Mouse (Mus musculus) left cerebral cortex, postnatal 36 days (tissue): ENCODE measurements around the gene Dclk1. TPM values are rescaled to one million over a fixed set of nuclear protein-coding genes. Genes with fewer than 3 reads are reported as not detected.

Source experiments
- DNase-seq, 2 experiments: peaks; one replicate each; pipeline ENCODE4 v3.0.0; 2021 to 2022; ENCODE audit warnings: low spot score in 2 of 2, mixed read lengths in 1 of 2
- intact Hi-C: fragments of 180-260 bp; cut with DNase I; formaldehyde crosslinking; loops from one replicate; pipeline ENCODE4 v1.15.1; 2025
- total RNA-seq, 2 experiments: library from RNA; stranded (reverse); gene quantifications; 2 replicates each; pipeline ENCODE4 v1.2.3; 2021

Gene Dclk1
- total RNA-seq, 2 experiments from 2014 or later = 877 to 948 TPM

DNA sequence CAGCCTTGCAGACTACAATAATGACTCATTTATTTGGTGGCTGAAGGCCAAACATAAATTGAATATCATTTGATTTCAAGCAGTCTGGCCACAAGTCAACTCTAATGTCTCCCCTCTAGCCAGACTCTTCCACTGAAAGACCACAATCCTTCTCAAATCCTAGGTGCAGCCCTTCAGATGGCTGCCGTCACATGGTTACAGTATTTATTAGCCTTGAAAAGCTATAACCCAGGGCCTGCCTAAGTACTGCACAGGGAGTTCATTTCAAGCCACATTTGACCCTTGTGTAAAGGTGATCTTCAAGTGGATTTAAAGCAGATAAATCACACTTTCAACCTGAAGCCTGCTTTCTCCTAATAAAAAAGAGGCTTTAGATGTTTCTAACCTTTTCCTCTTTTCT is 192.1 kb downstream of the Dclk1 start:
- no peak for DNase-seq
- intact Hi-C loops = no loop called here

DNA sequence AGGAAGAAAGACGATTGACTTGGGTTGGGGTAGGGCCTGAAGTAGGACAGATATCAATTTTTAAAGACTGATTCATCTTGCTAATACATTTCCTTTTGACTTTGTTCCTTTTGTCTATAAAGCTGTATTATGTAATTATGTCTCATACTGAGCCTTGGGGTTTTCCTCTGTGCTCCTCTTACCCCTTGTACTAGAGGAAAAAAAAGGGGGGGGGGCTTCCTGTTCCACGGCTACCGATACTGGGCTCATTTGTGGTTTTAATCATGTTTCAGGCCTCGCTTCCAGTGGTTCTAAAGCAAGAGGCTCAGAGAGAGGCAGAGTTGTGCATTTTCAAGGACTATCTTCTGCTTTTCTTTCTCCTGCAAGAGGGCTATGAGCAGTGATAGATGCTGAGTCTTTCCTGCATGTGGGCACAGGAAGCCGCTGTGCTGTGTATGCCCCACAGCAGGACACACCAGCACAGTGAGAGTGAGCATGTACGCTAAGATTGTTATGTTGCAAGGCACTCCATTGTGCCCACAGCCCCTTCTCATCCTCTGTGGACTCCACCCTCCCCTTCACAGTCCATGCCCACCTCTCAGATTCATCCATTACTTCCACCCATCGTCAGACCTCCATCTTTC is 196.8 kb downstream of the Dclk1 start:
- intact Hi-C loops = no loop called here
- no peak for DNase-seq

DNA sequence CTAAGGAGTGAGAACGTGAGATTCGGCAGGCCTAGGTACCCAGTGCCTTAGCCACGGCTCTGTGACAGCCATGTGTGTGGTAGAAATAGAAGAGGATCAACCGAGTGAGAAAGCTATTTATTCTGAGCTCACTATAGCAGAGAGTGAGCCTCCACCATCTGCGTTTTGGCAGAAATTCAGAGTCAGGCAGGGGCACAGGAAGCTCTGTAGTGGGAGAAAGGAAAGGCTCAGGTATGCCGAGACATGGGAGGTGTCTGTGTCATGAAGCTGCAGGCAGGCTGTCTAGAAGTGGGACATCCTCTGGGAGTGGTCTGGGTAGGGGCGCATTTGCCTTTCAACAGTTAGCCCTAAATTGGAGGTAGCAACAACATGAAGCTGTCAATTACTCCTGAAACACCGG is 198.2 kb downstream of the Dclk1 start:
- DNase-seq = peak in 1 of 2 experiments; percentile 62
- intact Hi-C loops = loop anchor here (5.0 kb wide), 1 partner anchor 37 kb away; no protein-coding TSS in a partner anchor

DNA sequence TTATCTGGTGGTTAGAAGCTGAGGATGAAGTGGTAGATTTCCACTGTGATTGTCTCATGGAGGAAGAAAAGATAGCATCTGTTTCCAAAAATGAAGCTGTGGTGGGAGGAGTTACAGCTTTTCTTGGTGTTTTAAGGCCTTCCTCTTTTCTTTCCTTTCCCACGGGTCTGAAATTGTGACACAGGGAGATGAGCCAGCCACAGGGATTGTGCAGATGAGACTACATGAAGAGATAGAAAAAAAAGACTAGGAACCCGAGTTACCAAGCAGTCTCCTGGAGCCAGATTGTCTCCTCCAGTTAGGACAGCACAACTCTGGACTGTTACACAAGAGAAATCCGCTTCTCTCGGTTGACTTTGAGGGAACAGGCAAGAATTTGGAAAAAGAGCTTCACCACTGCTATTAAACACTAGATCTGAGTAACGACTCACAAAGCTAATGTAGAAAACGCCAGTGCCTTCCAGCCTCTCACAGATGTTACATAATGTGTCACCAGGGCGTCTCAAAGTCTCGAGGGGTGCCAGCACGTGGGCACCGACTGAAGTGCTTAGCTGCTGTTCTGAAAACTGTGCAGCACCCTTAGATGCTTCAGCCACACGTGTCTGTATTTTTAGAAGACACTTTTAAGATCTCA is 200.0 kb downstream of the Dclk1 start:
- DNase-seq = peak; percentile 63 to 65
- intact Hi-C loops = loop anchor here (5.0 kb wide), 1 partner anchor 35 kb away; no protein-coding TSS in a partner anchor

DNA sequence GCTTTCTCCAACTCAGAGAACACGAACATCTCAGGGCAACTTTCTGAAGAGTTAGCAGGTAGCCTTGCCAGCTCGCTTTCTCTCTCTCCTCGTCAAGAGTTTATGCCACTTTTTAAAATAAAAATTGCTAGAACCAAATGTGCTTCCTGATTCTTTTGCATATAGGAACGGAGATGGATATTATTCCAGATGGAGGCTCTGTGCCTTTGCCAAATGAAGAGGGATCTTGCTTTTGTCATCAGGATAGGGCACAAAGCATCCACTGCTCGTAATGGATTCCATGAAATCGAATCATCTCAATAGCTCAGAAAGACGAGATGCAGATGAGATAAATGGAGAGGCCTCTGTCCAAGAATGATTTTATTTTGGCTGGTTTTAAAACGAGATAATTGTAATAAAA is 201.1 kb downstream of the Dclk1 start:
- peak in 1 of 2 experiments; percentile 23 for DNase-seq
- intact Hi-C loops = loop anchor here (5.0 kb wide), 1 partner anchor 34 kb away; no protein-coding TSS in a partner anchor

DNA sequence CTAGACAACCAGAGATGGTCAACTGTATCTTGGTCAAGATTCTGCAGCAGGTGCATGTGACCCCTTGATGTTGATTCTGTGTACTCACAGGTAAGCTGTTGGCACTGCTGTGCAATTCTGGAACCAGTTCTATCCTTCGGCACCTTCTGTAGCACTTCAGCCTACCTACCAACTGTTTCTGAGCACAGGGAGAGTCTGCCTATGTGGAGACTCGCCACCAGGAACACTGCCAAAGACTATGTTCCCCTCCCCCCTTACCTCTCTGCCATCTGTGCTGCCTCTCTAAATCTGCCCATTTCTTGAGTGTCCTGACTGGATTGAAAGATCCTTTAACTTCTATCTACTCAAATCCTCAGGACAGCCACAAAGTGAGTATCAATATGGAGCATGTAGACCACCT is 201.6 kb downstream of the Dclk1 start:
- peak in 1 of 2 experiments; percentile 65 for DNase-seq
- intact Hi-C loops = loop anchor here (5.0 kb wide), 1 partner anchor 34 kb away; no protein-coding TSS in a partner anchor

DNA sequence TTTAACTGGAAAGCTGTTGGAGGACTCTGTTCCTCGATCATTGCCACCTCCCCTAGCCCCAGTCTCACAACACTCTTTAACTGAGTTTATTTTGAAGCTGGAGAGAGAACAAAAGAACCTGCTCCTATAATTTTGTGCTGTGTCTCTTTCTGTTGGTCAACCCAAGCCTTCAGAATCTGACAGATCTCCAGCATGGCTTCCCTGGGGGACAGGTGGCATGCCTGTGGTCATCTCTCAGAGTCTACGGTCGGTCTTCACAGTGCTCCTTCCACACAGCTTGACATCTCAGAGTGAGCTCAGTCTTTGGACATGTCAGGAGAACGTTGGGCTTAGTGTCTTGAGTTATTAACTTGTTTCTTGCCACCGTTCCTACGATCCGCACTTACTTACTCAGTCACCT is 204.5 kb downstream of the Dclk1 start:
- DNase-seq = no peak
- intact Hi-C loops = loop anchor here (5.0 kb wide), 1 partner anchor 34 kb away; no protein-coding TSS in a partner anchor

DNA sequence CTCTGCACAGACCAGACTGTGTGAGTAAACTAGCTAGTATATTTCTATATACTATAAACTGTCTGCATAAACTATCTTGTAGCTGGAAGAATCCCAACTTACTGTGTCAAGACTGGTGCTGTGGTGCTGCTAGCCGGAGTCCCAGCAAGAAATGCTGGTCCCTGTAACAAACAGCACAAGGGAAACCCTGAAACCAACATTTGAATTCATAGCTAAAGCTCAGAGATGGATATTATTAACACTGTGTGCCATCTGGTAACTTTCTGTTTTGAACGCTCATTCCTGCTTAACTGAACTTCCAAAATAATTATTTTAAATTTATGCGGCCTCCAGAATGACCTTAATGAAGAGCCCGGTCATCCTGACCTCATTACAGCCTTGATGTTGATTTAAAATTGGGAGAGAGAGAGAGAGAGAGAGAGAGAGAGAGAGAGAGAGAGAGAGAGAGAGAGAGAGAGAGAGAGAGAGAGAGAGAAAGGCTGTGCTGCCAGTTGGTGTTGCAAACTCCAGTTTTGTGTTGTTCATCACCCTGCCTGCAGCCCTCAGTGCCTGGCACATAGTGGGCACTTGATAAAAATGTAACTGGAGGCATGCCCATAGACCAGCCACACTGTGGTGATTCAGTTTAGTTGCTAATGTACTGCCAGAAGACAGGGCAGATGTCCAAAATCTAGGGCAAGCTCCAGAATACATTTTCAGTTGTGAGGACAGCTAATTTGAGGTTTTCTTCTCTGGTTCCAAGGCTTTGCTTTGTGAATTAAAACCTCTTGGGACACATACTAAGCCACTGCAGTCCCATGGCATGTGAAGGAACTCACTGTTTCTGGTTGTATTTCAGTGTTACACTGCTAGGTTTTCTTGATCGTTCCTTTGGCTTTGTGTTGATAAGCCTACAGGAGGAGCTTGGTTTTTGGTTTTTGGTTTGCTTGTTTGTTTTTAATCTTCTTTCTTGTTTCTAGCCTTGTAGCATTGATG is 205.6 kb downstream of the Dclk1 start:
- peak; percentile 84 to 87 for DNase-seq

DNA sequence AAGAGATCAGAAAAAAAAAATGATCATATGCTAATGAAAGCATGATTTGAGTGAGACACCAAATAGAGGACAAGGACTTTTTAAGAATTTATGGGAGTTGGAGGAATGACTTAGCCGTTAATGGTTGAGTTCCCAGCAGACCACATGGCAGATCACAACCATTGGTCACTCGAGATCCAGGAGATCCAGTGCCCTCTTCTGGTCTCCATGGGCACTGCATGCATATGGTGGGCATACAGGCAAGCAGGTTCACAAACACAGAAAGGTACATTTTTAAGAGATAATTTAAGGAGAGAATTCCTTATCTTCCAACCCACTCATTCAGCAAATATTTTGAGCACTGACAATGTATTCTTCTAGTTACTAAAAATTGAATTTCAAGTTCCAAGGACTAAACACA is 207.0 kb downstream of the Dclk1 start:
- intact Hi-C loops = loop anchor here (5.0 kb wide), 1 partner anchor 37 kb away; no protein-coding TSS in a partner anchor
- no peak for DNase-seq

More for the DNA sequence above, 205.6 kb downstream of the Dclk1 start:
- intact Hi-C loops = loop anchor here (5.0 kb wide), 1 partner anchor 35 kb away; no protein-coding TSS in a partner anchor

DNA sequence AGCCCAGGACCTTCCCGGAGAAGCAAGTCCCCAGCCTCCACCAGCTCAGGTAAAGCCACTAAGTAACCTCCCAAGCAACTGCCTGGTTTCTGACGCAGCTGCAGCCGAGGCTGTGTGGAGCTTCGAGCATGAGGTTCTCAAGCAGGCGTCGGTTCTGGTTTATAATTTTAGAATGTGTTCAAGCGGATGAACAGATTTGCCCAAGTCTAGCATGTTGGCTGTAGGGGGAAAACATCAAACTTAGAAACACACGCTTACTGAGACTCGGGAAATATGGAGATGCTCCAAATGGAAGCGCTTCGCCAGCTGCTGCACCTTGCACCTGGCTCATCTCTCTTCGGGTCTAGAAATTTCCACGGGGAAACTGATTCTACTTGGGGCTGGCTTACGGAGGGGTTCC is 208.9 kb downstream of the Dclk1 start:
- intact Hi-C loops = loop anchor here (1.0 kb wide), 1 partner anchor 10 kb away; no protein-coding TSS in a partner anchor
- DNase-seq = peak; percentile 64 to 67

DNA sequence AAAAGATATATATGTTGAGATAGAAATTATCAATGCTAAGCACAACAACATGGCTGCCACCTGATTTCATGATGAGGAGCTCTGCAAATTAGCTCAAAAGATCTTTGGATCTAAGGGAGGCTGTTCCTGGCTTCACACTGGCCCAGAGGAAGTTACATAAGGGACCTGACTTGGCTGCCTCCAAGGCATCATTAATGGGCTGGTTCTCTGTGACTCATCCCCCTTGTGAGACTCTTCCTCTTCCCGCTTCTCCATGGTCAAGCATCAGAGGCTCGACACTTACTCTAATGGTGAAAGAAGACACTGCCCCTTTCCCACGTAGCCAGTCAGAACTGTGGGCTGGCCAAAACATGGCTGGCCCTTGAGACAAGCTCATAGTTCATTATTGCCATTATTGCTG is 209.7 kb downstream of the Dclk1 start:
- DNase-seq = no peak
- intact Hi-C loops = loop anchor here (1.0 kb wide), 1 partner anchor 9 kb away; no protein-coding TSS in a partner anchor

DNA sequence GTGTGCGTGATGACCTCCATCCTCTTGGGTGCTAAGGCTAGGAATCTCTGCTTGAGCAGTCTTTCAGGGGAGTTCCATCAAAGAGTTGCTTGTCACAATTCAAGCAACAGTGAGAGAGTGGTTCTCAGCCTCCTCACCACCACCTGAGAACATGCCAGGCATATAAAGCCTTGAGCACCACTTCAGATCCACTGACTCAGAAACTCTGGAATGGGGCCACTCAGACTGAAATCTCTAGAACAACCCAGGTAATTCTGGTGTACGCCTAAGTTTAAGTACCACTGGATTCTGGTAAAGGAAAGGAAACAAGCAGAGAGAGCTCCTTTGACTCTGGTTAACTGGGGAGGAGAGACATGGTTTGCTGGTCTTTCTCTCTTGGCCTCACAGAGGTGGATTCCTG is 210.3 kb downstream of the Dclk1 start:
- no peak for DNase-seq
- intact Hi-C loops = no loop called here

DNA sequence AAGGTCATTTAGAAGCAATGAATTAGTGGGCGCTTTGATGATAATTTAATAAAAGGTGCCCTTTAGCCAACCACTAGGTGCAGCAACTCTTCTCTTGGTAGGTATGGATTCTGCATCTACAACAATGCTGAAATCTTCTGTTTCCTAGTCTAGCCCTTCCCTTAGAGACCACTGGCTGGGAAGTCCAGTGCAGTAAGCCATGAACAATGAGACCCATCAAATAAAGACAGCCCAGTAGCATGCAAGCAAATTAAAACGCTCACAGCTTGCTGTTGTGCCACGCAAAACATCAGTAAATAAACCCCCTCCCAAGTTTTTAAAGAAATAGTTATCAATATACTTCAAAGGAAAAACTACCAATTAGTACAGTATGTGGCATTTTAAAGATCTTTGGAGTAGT is 218.9 kb downstream of the Dclk1 start:
- intact Hi-C loops = loop anchor here (1.0 kb wide), 1 partner anchor 10 kb away; no protein-coding TSS in a partner anchor
- no peak for DNase-seq

DNA sequence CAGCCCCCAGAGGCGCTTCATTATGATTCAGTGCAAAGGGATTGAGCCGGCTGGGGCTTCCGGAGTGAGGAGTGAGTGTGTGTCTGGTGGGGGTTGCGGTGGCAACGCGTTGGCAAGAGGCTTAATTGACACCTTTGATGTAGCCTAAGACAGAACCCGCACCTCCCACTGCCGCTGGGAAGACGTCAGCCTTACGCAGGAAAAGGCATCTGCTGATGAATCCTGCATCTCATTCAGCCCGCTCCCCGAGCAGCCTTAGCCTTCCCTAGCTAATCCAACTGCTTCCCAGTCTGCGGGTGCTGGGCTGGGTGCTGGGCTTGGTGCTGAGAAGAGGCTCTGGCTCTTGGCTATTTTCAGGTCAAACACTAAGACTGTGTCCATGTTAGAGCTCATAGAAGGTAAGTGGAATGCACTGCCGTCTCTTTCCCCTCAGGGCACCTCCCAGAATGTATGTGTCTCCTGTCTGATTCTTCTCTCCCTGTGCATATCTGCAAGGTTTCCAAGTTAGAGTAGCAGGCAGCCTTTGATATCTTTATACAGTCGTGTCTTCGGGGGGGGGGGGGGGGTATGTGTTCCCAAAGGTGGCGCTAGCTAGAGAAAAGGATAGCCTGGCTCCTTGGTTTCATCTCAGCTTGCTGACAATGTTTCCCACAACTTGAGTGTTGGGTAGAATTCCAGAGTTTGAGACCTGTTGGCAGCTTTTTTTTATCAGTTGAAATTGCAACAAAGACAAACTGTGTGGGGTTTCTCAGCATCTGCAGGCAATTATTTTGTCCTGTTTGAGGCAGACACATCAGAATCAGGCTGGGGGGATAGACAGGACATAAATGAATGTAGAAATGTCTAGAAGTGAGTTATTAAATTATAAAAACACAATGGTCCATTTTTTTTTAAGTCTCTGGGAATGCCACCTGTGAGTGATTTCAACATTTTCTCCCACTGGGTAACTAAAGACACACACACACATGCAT is 219.8 kb downstream of the Dclk1 start:
- peak; percentile 90 to 91 for DNase-seq
- intact Hi-C loops = loop anchor here (1.0 to 2.0 kb wide), 2 partner anchors 11 to 47 kb away; no protein-coding TSS in a partner anchor

DNA sequence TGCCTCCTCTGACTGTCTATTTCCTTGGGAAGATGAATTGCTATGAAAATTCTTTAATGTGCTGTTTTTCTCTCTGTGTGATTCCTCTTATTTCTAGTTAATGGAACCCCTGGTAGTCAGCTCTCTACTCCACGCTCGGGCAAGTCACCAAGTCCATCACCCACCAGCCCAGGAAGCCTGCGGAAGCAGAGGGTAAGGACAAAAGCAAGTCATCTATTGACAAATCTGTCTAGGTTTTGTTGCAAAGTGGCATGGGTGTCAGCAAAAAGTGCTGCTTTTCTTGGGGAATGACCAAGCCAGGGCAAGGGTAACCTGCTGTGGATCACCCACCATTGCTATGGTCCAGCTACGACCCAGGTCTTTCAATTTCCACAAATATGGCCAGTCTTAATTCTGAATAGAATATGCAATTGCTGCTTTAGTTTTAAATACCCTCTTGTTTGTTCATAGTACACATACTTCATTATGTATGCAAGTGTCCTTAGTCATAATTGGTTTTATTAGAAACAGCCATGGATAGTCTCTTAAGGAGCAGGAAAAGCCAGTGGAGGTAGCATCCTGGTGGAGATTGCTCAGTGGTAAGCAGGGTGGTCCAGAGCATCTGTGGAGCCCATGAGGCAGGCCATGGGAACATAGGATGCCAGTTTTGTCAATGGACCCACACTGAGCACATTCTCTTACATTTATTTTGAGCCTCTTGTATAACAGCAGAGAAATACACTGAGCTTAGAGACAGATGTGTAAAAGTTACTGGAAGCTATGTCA is 220.9 kb downstream of the Dclk1 start:
- intact Hi-C loops = loop anchor here (2.0 kb wide), 1 partner anchor 48 kb away; no protein-coding TSS in a partner anchor
- DNase-seq = no peak

DNA sequence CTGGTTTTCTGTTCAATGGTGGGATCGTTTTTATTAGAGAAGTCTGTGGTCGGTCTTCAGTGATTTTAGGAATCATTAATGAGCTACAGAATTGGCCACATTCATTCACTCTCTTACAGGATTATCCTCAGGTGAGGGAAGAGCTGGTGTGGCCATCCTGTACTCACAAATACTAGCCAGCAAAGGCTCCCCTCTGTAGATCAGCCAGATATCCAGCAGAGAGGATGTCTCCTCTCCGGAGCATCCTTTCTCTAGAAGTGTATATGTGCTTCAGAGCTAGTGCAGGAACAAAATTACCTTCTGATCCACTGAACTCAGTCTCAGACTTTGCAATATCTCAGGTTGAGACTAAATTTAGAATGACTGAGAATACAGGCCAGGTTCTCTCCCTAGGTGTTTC is 222.1 kb downstream of the Dclk1 start:
- intact Hi-C loops = no loop called here
- DNase-seq = no peak

DNA sequence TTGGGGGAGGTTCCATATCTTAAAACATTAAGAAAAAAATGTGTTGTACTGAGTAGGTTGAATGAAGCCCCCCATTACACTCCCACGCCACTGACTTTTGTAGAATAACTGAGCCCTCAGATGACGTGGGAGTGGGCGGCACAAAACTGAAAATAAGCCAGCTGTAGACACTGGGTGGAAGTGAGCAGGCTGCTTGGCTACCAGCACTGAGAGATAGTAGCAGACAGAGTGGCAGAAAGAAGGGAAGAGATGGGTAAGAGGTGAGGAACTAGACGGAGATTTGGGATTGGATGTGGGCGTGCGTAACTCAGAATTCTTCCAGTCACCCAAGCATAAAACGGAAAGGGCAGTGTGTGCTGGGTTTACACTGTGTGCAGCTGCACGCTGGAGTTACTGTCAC is 223.6 kb downstream of the Dclk1 start:
- peak; percentile 63 to 65 for DNase-seq
- intact Hi-C loops = loop anchor here (5.0 kb wide), 1 partner anchor 93 kb away; no protein-coding TSS in a partner anchor

DNA sequence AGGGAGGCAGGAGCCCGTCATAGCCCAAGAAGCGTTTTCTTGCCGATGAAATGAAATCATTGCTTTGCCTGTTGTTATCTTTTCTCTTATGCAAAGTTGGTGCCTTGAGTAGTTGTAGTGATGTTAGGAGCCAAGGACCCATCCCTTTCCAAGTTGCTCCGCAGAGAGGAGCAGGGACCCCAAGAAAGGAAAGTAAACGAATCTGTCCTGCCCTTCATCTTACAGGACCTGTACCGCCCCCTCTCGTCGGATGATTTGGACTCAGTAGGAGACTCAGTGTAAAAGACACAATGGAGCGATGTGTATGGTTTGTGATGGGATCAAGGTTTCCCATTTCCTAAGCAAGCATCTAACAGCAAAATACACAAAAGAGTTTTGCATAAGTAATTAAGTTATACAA is 224.2 kb downstream of the Dclk1 start:
- DNase-seq = no peak
- intact Hi-C loops = loop anchor here (5.0 kb wide), 1 partner anchor 94 kb away; no protein-coding TSS in a partner anchor
